Mouse (Mus musculus): ENCODE data around the gene Rere.

Gene Rere

GRCm38 (mm10) chr4:150394091-150394490 lies 112.6 kb downstream of the Rere start:
- no peak for DNase-seq

- DNase-seq, result no peak
Observed at GRCm38 (mm10) chr4:150396339-150396738, 114.9 kb downstream of the Rere start.

- no peak for DNase-seq
Observed at GRCm38 (mm10) chr4:150396826-150397620, 115.6 kb downstream of the Rere start.

DNA sequence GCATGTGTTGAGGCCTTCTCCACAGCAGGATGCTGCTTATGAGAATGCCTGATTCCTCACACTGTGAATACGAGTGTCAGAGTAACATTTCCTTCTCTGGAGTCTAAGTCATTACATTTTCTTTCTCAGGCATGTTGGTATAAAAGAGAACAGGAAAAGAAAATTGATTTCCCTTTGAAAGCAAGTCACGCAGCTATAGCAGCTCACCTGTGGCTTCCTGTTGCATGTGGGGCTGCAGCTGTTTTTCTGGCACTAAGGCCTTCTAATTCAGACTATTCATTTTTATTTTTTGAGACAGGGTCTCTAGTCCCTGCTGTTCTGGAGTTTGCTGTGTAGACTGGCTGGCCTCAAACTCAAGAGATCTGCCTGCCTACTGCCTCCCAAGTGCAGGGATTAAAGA lies 117.6 kb downstream of the Rere start:
- no peak for DNase-seq

GRCm38 (mm10) chr4:150401830-150402607 lies 120.6 kb downstream of the Rere start:
- DNase-seq, result no peak

- no peak for DNase-seq
Observed at GRCm38 (mm10) chr4:150402608-150402985, 121.2 kb downstream of the Rere start.

DNA sequence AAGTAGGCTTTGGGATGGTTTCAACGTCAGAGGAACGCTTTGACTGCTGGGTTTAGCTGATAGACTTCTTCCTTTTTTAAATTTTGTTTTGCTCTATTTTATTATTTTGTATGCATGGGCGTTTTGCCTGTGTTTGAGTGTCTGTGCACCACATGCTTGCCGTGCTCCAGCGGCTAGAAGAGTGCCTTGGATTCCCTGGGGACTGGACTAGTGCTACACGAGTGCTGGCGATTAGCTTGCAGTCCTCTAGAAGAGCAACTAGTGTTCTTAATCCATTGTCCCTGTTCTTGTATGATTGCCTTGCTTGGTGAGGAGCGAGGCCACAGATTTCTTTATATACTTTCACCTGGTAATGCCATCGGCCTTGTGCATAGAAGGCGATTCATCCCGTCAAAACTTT lies 122.5 kb downstream of the Rere start:
- DNase-seq, result no peak

GRCm38 (mm10) chr4:150404583-150404982 lies 123.1 kb downstream of the Rere start:
- DNase-seq, result peak; percentile 44

GRCm38 (mm10) chr4:150405786-150406185 lies 124.3 kb downstream of the Rere start:
- DNase-seq, result no peak

DNA sequence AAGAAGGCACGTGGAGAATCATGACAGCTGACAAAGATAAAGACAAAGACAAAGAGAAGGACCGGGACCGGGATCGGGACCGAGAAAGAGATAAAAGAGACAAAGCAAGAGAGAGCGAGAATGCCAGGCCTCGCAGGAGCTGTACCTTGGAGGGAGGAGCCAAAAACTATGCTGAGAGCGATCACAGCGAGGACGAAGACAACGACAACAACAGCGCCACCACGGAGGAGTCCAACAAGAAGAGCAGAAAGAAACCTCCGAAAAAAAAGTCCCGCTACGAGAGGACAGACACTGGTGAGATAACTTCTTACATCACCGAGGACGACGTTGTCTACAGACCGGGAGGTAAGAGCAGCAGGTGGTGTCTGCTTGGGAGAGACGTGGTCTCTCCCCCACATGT lies 124.9 kb downstream of the Rere start:
- DNase-seq, result no peak

- no peak for DNase-seq
Observed at GRCm38 (mm10) chr4:150406821-150407220, 125.4 kb downstream of the Rere start.

- DNase-seq, result no peak
Observed at GRCm38 (mm10) chr4:150414296-150414695, 132.8 kb downstream of the Rere start.

DNA sequence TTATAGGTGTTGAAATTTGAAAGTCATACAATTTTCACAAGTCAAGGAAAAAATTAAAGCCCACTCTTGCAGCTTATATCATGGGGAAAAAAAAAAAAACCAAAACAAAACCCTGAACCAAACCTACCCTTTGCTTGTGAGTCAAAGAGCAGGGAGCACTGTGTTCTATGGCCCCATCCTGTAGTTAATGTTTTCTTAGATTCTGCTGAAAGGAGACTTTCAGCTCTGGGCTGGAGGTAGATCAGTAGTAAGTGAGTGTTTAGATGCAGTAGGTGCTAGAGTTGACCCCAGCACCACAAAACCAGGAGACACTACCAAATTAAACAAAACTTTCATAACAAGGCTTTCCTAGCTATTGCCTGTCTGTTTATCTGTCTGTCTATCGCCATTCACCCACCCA lies 133.3 kb downstream of the Rere start:
- no peak for DNase-seq

DNA sequence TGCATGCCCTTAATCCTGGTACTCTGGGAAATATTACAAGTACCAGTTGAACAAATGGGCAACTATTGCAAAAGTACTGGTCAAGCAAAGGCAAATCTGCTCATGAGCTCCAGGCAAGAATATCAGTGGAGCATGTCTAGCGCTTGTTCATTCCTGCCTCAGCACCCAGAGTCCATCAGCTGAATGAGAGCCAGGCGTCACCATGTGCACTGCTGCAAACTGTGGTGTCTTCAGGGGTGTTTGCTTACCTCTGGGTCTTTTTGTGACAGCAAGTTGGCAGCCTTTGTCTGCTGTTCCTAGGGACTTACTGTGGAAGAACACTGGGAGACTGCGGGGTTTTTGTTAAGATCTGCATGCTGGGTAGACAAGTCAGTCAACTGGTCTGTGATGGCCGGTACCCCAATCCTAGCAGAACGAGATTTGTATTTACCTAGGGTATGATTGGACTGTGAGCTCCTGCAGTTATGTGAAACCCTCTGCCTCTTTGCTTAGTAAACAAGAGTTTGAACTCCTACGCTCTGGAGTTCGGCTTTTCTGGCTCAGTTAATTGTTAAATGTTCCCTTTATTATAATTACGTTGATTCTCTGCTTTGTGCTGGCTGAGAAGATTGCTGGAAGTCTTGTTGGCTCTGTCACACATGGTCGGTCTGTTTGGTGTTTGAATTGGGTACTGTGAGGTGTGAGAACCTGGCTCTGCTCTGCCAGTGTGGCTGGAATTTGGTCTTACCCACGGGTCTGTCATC lies 134.0 kb downstream of the Rere start:
- no peak for DNase-seq

GRCm38 (mm10) chr4:150420576-150421263 lies 139.3 kb downstream of the Rere start:
- no peak for DNase-seq

- no peak for DNase-seq
Observed at GRCm38 (mm10) chr4:150426098-150426879, 144.8 kb downstream of the Rere start.

DNA sequence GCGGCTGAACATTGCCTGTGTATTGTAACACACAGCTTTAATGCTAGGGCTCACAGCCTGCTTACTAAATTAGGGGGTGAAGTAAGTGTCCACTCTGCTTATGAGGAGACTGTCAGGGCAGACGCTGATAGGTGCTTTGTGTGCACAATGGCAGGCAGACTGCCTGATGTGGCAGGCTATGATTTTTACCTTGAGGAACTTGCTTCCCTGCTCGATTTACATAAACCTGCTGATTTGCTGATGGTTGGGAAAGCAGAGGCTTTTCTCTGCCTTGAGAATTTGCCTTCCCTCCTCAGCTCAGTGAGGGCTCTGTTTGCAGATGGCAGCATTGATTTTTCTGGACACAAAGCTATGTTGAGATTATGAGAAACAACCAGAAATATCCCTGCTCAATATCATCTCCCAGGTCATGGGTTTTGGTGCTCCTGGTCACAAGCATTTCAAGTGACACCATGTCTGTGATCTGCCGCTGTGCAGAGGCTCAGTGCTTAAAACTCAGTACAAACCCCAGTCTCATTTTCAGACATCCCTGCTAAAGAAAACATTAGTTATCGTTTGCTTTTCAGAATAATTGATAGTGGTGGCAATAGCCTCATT lies 145.5 kb downstream of the Rere start:
- no peak for DNase-seq

DNA sequence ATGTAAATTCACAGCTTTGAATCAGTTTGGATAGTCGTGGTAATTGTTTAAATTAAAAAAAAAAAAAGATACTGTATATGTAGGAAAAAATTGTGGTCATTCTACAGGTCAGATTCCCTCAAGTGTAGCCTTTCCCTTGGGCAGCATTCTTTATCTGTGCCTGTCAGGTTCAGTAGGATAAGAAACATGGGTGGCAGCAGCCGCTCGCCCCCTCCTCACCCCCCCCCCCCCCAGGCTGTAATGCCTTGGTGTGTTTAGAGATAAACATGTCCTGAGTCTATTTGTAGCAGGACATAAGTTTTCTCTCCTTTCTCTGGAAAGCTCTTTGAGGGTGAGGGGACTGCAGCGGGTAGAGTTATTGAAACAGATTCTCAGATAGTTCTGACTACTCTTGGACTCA lies 147.3 kb downstream of the Rere start:
- no peak for DNase-seq

DNA sequence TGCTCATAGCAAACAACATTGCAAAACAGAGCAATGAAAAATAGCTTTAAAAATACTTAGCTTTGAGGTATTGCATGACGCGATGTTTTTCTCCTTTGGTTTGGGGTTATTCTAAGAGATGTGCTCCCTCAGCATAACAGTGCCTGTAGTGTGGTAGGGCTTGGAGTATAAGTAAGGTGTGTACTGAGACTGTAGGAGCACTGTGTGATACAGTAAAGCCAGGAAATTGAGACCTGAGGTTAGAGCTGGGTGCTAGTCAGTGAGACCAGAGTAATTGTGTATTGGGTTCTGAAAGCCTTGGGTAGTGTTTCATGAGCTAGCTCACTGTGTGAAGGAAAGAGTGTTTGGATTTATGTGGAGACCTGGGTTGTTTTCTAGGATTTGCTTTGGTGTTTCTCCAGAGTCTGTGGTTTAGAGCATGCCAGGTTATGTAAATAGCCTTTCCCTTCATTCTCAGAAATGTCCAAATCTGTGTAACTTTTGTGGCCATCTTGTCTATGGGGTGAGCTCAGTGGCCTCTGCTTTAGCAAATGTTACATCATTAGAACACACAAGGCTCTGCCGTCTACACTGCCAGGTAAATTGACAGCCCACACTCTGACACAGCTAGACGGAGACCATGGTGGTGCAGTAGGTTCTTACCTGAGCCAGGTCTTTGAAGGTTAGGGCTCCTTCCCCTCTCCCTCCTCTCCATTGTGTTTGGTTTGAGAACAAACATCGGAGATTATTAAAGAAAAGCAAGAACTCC lies 152.6 kb downstream of the Rere start:
- DNase-seq, result no peak

- DNase-seq, result no peak
Observed at GRCm38 (mm10) chr4:150435590-150435989, 154.1 kb downstream of the Rere start.

DNA sequence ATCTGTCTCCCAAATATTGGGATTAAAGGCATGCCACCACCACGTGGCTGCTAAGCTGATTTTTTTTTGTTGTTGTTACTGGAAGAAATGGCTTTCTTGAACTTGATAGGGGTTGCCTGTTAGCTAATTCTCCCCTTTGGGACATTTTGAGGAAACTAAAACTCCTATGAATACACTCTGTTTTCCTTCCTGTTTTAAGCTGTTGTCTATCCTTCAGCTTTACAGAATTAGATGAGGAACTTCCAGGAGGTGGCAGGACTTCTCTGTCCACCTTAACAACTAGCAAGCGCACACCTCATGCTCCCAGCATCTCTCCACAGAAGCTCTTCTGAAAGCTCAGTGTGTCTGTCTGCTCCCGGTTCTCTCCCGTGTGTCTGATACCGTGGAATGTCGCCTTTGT lies 157.2 kb downstream of the Rere start:
- DNase-seq, result no peak
